Mouse (Mus musculus): Measurements from ENCODE around the gene Gtf2ird1.
"Not testable (repeated sequence)": the region's sequence is repeated elsewhere in the genome, so short reads cannot be mapped to it uniquely, and the experiment has no call there.

The Gtf2ird1 gene

DNA sequence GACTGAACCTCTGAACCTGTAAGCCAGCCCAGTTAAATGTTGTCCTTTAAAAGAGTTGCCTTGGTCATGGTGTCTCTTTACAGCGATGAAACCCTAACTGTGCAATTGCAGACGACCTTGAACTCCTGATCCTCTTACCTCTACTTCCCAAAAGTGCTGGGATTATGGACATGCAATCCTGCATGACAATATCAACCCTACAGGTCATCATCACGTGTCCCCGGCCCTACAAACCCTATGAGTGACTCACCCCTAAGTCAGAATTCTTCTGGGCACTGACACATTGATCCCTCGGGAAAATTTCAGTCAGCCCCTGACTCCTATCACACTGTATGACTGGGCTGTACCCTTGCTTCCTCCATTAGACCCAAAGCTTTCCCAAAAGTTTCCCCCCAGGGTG lies 48.4 kb downstream of the Gtf2ird1 start:
- DNase-seq (ENCODE audit: low spot score): no peak

DNA sequence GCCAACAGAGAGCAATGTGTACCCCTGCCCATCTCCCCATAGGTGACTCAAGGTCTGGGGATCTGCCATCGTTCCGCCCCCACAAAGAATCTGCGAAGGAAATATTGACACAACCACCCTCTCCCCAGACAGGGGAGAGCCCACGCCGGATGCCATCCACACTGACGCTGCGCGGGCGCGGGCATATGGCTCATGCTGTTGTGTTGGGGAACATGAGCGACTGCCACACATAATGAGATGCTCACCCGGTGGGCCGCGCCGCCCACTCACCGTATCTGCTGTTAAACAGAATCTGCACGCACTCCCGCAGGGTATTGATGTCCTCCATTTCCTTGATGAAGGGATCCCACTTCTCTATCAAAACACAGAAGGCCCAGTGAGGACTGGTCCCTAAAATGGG lies 54.7 kb downstream of the Gtf2ird1 start:
- peak; percentile 27 for DNase-seq (ENCODE audit: low spot score)

DNA sequence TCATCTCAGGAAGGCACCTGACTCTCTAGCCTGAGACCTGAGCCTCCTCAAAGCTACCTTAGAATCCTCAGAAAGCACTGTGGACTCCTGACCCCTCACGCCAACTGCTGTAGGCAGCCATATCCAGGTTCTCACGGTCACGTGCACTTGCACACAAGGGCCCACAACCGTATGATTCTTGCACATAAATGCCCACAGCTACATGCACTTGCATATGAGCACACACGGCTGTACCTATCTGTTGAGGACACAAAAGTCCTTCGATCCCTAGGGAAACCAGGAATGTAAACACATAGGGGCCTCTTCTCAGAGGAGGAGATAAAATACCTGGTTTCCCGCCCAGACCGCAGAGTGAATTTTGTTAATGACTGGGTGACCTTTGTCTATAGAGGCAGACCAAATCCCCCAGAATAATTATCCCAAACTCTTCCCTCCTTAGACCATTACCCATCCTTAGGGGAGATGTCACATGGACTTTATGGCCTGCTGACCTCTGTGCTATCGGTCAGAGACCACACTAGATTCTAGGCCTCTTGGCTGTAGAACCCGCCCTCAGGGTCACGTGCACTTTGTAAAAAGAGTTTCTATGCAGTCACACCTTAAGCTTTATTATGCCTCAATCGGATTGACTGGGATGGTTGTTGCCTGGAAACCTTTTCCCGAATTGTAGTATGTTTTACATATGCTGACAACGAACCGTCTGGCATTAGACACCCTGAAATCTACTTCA lies 58.9 kb downstream of the Gtf2ird1 start:
- no peak for DNase-seq (ENCODE audit: low spot score)

DNA sequence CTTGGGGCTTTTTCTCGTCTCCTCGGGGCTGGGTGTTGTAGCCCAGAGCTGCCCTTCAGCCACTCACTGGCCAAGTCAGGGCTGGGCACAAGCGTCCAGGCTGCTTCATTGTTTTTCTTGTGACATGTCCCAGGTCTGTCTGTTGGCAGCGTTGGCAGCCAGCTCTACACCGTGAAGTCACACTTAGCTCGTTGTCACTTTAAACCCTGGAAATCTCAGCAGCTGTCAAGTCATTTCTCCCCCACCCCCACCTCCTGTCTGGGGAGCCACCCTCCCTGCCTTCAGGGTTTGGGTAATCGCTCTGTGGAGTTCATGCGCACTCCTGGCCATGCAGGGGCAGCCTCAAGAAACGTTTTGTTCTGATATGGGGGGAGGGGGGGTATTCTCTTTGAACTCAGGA lies 60.0 kb downstream of the Gtf2ird1 start:
- no peak for DNase-seq (ENCODE audit: low spot score)

DNA sequence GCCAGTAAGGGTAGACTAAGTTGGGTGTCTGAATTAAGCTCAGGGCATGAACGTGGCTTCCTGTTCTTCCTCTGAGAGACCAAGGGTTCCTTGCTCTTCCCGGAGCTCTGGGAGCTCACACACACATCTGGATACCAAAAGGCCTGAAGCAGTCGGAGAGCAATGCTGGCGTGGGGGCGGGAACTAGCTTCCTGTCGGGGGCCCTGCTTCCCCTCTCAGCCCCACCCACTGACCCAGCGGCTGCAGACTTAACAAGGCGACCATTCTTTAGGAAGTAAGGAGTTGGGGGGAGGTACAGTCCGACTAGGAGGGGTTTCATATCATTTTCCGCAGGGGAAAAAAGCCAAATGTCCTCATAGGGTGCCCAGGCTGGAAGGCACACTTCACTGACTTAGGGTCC lies 61.9 kb downstream of the Gtf2ird1 start:
- DNase-seq (ENCODE audit: low spot score): no peak

DNA sequence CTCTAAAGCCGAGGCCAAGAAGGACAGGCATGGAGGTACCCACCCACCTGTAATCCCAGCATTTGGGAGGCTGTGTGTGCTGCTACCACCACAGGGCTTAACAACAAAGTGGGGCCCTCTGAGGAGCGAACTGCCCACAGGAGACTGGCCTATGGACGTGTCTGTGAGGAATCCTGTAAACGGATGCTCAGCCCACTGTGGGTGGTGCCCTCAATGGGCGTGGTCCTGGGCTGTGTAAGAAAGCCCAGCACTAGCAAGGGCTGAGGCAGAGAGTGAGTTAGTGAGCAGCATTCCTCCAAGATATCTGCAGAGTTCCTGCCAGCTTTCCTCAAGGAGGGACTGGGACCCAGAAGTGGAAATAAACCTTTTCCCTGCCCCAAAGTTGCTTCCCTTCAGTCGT lies 62.9 kb downstream of the Gtf2ird1 start:
- no peak for DNase-seq (ENCODE audit: low spot score)

DNA sequence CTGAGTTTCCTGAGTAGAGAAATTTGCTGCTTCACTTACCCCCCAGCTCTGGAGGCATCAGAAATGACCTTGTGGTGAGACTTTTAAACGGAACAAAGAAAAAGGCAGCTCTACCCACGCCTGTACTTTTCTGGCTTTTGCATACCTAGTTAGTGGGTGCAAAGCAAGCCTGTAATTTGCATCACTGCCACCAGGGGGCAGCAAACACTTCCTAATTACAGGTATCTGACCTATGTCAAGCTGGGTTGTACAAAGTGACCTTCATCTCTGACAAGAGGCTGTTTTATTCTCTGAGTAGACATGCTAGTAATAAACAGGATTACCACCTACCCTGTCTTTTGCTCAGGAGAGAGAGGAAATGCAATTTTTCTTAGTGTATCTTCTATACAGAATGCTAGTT lies 71.4 kb downstream of the Gtf2ird1 start:
- peak; percentile 59 for DNase-seq (ENCODE audit: low spot score)

DNA sequence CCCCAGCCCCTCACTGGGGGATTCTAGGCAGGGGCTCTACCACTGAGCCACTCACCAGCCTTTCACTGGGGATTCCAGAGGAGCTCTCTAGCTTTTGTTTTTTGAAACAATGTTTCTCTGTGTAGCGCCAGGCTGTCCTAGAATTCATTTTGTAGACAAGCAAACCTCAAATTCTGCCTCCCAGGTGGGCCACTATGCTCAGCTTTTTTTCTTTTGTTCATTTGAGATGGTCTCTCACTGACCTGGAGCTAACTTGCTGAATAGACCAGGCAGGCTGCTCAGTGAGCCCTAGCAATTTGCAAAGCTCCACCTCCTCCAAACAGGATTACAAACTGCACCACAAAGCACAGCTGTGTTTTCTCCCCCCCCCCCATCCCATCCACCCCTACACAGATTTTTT lies 81.3 kb downstream of the Gtf2ird1 start:
- no peak for DNase-seq (ENCODE audit: low spot score)

DNA sequence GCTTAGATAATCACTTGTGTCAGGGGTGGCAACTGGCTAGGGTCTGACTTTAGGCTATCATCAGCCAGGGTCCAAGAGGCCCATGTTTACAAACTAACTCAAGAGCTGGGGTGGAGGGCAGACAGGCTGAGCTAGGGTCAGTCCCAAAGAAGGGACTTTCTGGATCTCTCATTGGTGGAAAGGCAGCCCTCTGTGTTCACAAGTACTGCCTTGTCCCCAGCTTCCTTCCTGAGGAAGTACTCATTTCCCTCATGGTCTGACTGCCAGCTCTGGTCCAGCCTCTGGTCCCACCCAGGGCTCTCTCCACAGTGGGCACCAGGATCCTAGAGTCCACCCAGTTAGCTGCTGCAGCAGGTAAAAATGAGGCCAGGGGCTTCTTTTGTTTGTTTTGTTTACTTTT lies 82.0 kb downstream of the Gtf2ird1 start:
- DNase-seq (ENCODE audit: low spot score): no peak

DNA sequence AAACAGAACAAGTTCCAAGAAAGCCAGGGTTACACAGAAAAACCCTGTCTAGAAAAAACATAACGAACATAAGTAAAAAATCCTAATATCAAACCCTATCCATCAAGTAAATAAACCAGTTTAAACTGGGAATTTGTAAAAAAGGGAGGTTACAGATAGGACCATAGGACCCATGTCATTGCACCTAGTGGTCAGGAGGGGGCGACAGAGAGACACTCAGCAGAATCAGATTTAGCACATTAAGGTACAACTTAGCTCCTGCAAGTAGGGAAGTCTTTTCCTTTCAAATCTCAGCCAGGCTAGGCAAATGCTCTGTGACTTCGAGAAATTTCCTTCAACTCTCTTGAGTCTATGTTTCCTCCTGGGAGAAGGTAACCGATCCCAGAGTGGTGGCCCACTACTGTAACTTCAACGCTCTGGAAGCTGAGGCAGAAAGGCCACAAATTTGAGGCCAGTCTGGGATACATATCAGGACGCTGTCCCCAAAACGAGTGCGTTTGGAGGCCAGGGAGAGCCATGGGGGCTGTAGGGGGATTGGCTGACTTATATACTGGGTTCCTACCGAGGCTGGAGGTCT lies 82.5 kb downstream of the Gtf2ird1 start:
- peak; percentile 68 for DNase-seq (ENCODE audit: low spot score)

DNA sequence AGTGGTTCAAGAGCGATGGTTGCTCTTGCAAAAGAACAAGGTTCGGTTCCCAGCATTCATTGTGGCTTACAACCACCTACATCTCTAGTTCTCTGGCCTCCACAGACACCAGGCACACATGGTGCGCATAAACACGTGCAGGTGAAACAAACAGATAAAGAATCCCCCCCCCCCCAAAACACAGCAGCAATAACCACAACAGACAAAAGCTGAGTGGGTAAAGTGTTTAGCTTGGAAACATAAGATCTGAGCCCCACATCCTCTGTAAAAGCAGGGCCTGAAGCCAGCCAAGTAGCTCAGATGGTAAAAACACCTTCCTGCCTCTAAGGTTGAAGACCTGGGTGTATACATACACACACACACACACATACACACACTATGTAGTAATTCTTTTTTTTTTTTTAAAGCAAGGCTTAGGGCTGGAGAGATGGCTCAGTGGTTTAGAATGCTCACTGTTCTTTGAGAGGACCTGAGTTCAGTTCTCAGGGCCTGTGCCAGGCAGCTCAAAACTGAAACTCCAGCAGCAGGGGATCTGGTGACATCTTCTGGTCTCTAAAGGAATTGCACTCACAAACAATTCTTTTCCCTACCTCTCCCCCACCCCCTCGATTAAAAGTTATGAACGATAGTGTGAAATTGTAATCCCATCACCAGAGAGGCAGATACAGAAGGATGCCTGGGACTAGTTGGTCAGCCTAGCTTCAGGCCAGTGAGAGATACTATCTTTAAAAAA lies 83.4 kb downstream of the Gtf2ird1 start:
- DNase-seq (ENCODE audit: low spot score): no peak

DNA sequence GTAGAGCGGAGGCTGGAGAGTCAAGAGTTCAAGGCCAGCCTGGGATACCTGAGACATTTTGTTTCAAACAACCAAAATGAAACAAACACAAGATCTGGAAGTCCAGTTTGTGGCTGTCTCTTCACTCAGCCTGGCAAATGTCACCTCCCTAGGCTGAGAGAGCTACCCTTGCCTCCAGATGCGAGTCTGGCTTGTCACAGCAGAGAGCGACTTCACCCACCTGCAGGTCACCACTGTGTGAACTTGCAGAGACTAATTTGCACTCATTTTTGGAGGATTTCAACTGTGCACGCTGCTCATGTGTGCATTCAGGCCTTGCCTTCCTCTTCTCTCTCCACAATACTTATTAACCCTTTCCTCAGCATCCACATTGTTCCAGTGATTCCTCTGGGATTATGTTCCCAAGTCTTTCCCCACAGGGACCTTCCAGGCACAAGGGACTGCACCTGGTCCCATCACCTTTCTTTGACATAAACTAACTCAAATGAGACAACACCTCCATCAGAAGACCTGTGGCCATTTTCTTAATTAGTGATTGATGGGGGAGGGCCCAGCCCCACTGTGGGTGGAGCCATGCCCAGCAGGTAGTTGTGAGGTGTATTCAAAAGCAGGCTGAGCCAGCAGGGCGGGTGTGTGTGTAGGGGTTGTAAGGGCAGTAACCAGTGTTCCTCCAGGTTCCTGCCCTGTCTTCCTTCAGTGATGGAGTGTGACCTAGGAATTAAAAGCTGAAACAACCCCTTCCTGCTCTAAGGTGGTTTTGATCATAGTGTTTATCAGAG lies 84.8 kb downstream of the Gtf2ird1 start:
- DNase-seq (ENCODE audit: low spot score): no peak

DNA sequence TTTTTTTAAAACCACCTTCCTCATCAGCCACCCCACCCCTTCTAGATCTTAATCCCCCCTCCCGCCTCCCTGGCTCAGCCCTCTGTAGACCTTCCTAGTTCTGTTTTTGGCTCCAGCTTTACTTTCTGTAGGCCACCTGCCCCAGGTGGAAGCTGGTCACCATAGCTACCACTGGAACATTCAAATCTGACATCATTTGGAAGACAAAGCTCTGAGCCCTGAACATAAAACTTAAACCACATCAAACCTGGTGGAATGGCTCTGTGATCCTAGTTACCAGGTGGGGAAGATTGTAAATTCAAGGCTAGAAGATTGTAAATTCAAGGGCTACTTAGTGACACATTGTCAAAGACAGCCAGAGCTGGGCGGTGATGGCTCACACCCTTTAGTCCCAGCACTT lies 85.7 kb downstream of the Gtf2ird1 start:
- no peak for DNase-seq (ENCODE audit: low spot score)

DNA sequence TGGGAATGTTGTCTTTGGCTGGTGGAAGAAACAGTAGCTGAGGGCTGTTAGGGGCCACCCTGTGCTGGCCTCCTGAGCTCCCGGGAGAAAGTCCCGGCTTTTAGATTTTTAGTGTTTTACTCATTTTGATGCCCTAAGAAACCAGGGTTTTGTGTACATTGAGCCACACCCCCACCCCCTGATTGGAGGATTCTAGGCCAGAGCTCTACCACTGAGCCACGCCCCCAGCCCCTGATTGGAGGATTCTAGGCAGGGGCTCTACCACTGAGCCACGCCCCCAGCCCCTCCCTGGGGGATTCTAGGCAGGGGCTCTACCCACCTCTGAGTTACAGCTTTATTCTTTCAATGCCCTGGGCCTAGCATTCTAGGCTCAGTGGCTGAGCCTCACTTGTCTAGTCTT lies 97.4 kb downstream of the Gtf2ird1 start:
- no peak for DNase-seq (ENCODE audit: low spot score)

DNA sequence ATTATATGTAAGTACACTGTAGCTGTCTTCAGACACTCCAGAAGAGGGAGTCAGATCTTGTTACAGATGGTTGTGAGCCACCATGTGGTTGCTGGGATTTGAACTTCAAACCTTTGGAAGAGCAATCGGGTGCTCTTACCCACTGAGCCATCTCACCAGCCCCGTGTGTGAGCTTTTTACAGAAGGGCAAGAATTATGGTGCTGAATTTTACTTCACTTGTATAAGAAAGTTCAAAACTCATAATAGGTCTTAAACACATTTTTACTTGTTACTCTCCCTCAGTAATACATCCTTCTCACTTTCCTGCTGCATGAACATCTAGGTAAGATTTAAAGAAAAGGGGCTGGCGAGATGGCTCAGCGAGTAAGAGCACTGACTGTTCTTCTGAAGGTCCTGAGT lies 101.1 kb downstream of the Gtf2ird1 start:
- DNase-seq (ENCODE audit: low spot score): not testable (repeated sequence)

DNA sequence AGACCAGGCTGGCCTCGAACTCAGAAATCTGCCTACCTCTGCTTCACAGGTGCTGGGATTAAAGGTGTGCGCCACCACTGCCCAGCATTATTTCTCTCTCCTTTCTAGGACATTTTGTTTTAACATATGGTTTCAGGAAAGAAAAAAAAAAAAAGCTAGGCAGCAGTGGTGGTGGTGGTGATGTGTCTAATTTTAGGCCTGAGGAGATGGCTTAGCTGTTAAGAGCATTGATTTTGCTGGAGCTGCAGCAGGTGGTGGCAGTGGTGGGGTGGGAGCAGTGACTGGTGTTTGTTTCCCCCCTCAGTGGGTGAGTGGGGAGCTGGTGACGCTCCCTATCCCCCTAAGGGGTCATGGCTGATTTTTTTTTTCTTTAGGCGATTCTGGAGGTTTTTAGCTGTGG lies 103.4 kb downstream of the Gtf2ird1 start:
- DNase-seq (ENCODE audit: low spot score): no peak

DNA sequence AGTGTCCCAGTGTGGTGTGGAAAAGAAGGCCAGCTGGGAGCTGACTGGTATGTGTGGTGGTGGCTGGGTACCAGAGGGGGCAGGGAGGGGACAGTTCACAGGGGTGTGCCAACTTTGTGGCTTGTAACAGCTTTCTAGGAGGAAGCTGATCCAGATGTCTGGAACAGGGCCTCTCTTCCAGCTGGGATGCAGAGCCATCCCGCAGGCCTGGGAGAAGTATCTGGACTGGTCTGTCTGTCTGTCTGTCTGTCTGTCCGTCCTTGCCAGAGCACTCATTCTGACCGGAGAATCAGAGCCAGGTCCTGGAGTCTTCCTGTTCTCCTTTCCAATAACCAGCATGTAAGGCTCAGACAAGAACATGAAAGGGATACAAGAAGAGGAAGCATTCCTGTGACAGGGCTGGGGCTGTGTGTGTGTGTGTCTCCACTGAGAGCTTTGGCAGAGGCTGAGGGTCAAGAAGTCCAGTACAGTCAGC lies 104.0 kb downstream of the Gtf2ird1 start:
- DNase-seq (ENCODE audit: low spot score): no peak

DNA sequence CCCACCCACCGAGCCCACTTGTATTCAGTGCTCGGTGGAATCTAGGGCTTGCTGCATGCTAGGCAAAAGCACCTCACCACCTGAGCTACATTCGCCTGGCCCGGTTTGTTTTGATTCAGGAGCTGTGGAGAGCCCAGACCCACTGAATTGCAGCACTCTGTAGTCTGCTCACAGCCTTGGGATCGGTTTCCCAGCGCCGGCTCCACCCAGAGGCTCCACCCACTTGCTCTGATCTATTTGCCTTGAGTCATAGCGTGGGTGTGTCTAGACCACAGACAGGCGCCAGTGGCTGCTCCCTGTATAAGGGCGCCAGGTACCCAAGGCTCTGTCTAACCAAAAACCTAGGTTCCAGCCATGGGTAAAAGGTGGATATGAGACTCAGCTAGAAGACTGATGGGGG lies 105.9 kb downstream of the Gtf2ird1 start:
- DNase-seq (ENCODE audit: low spot score): no peak

DNA sequence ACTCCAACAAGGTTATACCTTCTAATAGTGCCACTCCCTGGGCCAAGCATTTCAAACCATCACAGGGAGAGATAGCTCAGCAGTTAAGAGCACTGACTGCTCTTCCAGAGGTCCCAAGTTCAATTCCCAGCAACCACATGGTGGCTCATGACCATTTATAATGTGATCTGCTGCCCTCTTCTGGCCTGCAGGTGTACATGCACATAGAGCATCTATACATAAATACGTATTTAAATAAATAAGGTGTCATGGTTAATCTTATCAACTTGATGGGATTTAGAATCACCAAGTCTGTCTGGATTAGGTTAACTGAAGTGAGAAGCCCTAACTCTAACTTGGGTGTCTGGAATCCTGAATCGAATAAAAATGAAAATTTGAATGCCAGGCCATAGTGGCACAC lies 109.5 kb downstream of the Gtf2ird1 start:
- DNase-seq (ENCODE audit: low spot score): no peak

DNA sequence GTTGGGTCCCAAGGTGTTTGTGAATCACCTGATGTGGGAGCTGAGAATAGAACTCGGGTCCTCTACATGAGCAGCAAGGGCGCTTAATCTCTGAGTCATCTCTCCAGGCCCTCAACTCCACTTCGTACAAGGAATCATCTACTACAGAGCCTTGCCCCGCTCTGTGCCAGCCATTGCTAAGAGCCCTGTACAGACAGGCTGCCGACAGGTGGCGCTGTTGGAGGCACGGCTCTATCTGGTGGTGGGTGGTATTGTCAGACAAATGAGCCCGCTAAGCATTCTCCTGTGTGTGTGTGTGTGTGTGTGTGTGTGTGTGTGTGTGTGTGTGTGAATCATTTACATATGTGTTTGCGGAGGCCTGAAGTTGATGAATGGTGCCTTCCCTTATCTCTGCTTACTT lies 111.1 kb downstream of the Gtf2ird1 start:
- no peak for DNase-seq (ENCODE audit: low spot score)

DNA sequence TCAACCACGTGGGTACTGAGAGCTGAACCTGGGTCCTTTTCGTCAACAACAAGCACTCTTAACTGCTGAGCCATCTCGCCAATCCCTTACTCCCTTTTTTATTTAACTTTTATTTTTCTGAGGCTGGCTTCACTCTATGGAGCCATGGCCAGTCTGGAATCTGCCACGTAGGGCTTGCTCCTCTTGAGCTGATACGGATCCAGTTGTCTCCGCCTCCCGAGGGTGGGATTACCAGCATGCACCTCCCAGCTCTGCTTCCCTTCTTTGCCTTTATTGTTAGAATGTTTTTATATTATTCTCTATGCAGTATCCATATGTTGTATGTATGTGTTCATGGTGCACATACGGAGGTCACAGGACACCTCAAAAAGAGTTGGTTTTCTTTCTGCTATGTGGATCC lies 112.4 kb downstream of the Gtf2ird1 start:
- no peak for DNase-seq (ENCODE audit: low spot score)

DNA sequence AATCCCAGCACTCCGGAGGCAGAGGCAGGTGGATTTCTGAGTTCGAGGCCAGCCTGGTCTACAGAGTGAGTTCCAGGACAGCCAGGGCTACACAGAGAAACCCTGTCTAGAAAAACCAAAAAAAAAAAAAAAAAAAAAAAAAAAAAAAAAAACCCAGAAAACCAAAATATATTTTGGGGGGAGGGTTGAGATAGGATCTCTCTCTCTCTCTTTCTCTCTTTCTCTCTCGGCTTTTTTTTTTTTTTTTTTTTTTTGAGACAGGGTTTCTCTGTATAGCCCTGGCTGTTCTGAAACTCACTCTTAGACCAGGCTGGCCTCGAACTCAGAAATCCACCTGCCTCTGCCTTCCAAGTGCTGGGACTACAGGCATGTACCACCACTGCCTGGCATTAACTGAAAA lies 113.0 kb downstream of the Gtf2ird1 start:
- DNase-seq (ENCODE audit: low spot score): not testable (repeated sequence)
